Mouse (Mus musculus) liver, embryonic 11.5 days (tissue): Measurements from ENCODE around the gene Gapdh. TPM values are rescaled to one million over a fixed set of nuclear protein-coding genes. Genes with fewer than 3 reads are reported as not detected.

ENCODE experiments used
- ATAC-seq: fragments of 200-750 bp; cut with Nextera tagmentation; replicated peaks from 2 replicates; pipeline ENCODE4 v1.8.0; 2017; ENCODE audit warnings: moderate number of reproducible peaks, mild to moderate bottlenecking, moderate TSS enrichment, moderate library complexity; ENCODE audit not compliant: low FRiP score
- DNase-seq: peaks from one replicate; pipeline ENCODE4 v3.0.0-alpha.2; 2017; ENCODE audit warnings: low spot score
- H3K27ac ChIP-seq: fragments of 300-500 bp; sonication (generic); 2 replicates; pipeline ENCODE4 v1.5.1; 2014; ENCODE audit warnings: mild to moderate bottlenecking, low read depth, low read length, control low read depth
- H3K27me3 ChIP-seq: fragments of 300-500 bp; sonication (generic); replicated peaks from 2 replicates; pipeline ENCODE4 v1.6.1; 2014; ENCODE audit warnings: low read length, mixed read lengths; ENCODE audit not compliant: control insufficient read depth, insufficient read depth
- H3K36me3 ChIP-seq: fragments of 300-500 bp; sonication (generic); 2 replicates; pipeline ENCODE4 v1.6.1; 2014; ENCODE audit warnings: mild to moderate bottlenecking, low read length, moderate library complexity, mixed read lengths; ENCODE audit not compliant: control insufficient read depth, insufficient read depth
- H3K4me1 ChIP-seq: fragments of 300-500 bp; sonication (generic); replicated peaks from 2 replicates; pipeline ENCODE4 v1.6.1; 2014; ENCODE audit warnings: low read length, mixed read lengths; ENCODE audit not compliant: control insufficient read depth, insufficient read depth
- H3K4me2 ChIP-seq: fragments of 300-500 bp; sonication (generic); 2 replicates; pipeline ENCODE4 v1.6.1; 2014; ENCODE audit warnings: mild to moderate bottlenecking, control low read depth, moderate library complexity
- H3K4me3 ChIP-seq: fragments of 300-500 bp; sonication (generic); 2 replicates; pipeline ENCODE4 v1.5.1; 2014; ENCODE audit warnings: low read depth, low read length, control low read depth
- H3K9ac ChIP-seq: fragments of 300-500 bp; sonication (generic); 2 replicates; pipeline ENCODE4 v1.6.1; 2014; ENCODE audit warnings: low read depth, low read length, control low read depth
- H3K9me3 ChIP-seq: fragments of 300-500 bp; sonication (generic); 2 replicates; pipeline ENCODE4 v1.6.1; 2016; ENCODE audit warnings: low read length, inconsistent platforms, mixed read lengths; ENCODE audit not compliant: control insufficient read depth
- WGBS: fragments of 180-500 bp; shearing (Covaris S2); extraction: QIAGEN DNeasy Blood & Tissue Kit; methylation state at CpG from one replicate; pipeline ENCODE4 v1.1.7; 2014; 5-methylcytosine and 5-hydroxymethylcytosine counted together
- polyA plus RNA-seq: library from polyadenylated mRNA; unstranded; fragments of >200 nt; fragmentation: Nextera tagmentation; extraction: Ambion mirVana; gene quantifications from 2 replicates; pipeline ENCODE4 v1.2.1, GENCODE M21; 2014

Gapdh gene
- polyA plus RNA-seq, 1 experiment from 2014 or later, result 2,450 TPM

- DNase-seq, result no peak
- Histone ChIP-seq H3K9me3 (no peaks in the 10 kb centered on the region), H3K4me1 (peaks cover 52% of the 10 kb centered on the region), H3K36me3 (peaks cover 8% of the 10 kb centered on the region), H3K4me2 (no peak overlapping the region), H3K27ac (no peak overlapping the region), H3K4me3 (no peak overlapping the region), H3K27me3 (no peaks in the 10 kb centered on the region), H3K9ac (no peak overlapping the region)
- ATAC-seq, result no peak
- 87% methylated on average over 7 of the region's 7 CpGs for WGBS
Observed at GRCm38 (mm10) chr6:125149569-125149950, 16.7 kb downstream of the Gapdh start.

GRCm38 (mm10) chr6:125148926-125149568, 17.2 kb downstream of the Gapdh start:
- Histone ChIP-seq H3K27ac (peak overlapping the region; percentile 65), H3K36me3 (peaks cover 12% of the 10 kb centered on the region), H3K27me3 (no peaks in the 10 kb centered on the region), H3K4me1 (peaks cover 56% of the 10 kb centered on the region), H3K4me2 (peak overlapping the region; percentile 45), H3K4me3 (peak overlapping the region; percentile 11; the same call in 1 of the 2 replicates), H3K9me3 (no peaks in the 10 kb centered on the region), H3K9ac (0 out of 2 replicates have a peak overlapping the region, but pooled peaks have one; percentile 12)
- no peak for ATAC-seq
- DNase-seq, result no peak
- 67% methylated on average over 16 of the region's 16 CpGs for WGBS

GRCm38 (mm10) chr6:125148251-125148925, 17.9 kb downstream of the Gapdh start:
- H3K9ac ChIP-seq, result 0 out of 2 replicates have a peak overlapping the region, but pooled peaks have one; percentile 12
- DNase-seq (no peak), ATAC-seq (no peak)
- H3K4me1 ChIP-seq, result peaks cover 57% of the 10 kb centered on the region
- no peaks in the 10 kb centered on the region for H3K27me3 ChIP-seq
- WGBS, result 45% methylated on average over 18 of the region's 18 CpGs
- peak overlapping the region; percentile 45 for H3K4me2 ChIP-seq
- peaks cover 17% of the 10 kb centered on the region for H3K36me3 ChIP-seq
- H3K9me3 ChIP-seq, result no peaks in the 10 kb centered on the region
- H3K27ac ChIP-seq, result peak overlapping the region; percentile 65
- no peak overlapping the region for H3K4me3 ChIP-seq

- 69% methylated on average over 10 of the region's 10 CpGs for WGBS
- Histone ChIP-seq H3K4me2 (peak overlapping the region; percentile 98), H3K27ac (peak overlapping the region; percentile 2; the same call in 1 of the 2 replicates), H3K9ac (no peak overlapping the region), H3K36me3 (peaks cover 16% of the 10 kb centered on the region), H3K4me1 (peaks cover 48% of the 10 kb centered on the region), H3K4me3 (peak overlapping the region; percentile 78; the same call in 1 of the 2 replicates), H3K9me3 (no peaks in the 10 kb centered on the region), H3K27me3 (no peaks in the 10 kb centered on the region)
- DNase-seq (no peak), ATAC-seq (no peak)
Observed at GRCm38 (mm10) chr6:125147329-125147728, 18.9 kb downstream of the Gapdh start.

- H3K27ac ChIP-seq, result peak overlapping the region; percentile 2; the same call in 1 of the 2 replicates
- H3K9ac ChIP-seq, result 0 out of 2 replicates have a peak overlapping the region, but pooled peaks have one; percentile 28
- no peaks in the 10 kb centered on the region for H3K9me3 ChIP-seq
- DNase-seq, result no peak
- peak overlapping the region; percentile 78 for H3K4me3 ChIP-seq
- peaks cover 43% of the 10 kb centered on the region for H3K4me1 ChIP-seq
- no peaks in the 10 kb centered on the region for H3K27me3 ChIP-seq
- WGBS, result 62% methylated on average over 4 of the region's 4 CpGs
- no peak for ATAC-seq
- peaks cover 19% of the 10 kb centered on the region for H3K36me3 ChIP-seq
- peak overlapping the region; percentile 98 for H3K4me2 ChIP-seq
Observed at GRCm38 (mm10) chr6:125146797-125147196, 19.5 kb downstream of the Gapdh start.

DNA sequence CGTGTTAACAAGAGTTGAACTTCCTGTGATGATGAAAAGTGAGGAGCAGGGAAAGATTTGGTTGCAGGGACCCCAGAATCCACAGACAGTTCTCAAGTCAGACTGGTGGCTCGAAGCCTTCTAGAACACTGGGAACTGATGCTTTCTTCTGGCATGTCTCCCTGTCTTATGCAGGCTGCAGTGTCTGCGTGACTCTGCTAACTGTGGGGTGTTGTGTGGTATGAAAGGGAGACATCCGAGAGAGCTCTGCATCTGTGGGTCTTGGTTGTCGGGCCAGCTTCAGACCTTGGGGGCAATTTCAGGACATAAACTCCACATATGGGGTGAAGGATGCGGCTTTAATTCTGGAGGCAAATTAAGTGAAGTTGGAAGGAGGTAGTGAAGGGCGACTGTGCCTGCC, 20.1 kb downstream of the Gapdh start:
- Histone ChIP-seq H3K9ac (peak overlapping the region; percentile 78), H3K27ac (no peak overlapping the region; the same call in 1 of the 2 replicates), H3K9me3 (no peaks in the 10 kb centered on the region), H3K27me3 (no peaks in the 10 kb centered on the region), H3K36me3 (peaks cover 25% of the 10 kb centered on the region), H3K4me3 (peak overlapping the region; percentile 78), H3K4me1 (peaks cover 43% of the 10 kb centered on the region), H3K4me2 (peak overlapping the region; percentile 98)
- ATAC-seq (no peak), DNase-seq (no peak)
- WGBS, result 65% methylated on average over 7 of the region's 7 CpGs

GRCm38 (mm10) chr6:125145479-125145951, 20.8 kb downstream of the Gapdh start:
- Histone ChIP-seq H3K4me1 (peaks cover 43% of the 10 kb centered on the region), H3K9ac (peak overlapping the region; percentile 78), H3K4me2 (peak overlapping the region; percentile 98), H3K36me3 (peaks cover 30% of the 10 kb centered on the region), H3K27ac (peak overlapping the region; percentile 73), H3K9me3 (no peaks in the 10 kb centered on the region), H3K4me3 (peak overlapping the region; percentile 78), H3K27me3 (no peaks in the 10 kb centered on the region)
- DNase-seq, result no peak
- peak; percentile 61 for ATAC-seq
- WGBS, result 2% methylated on average over 35 of the region's 35 CpGs

GRCm38 (mm10) chr6:125145001-125145400, 21.3 kb downstream of the Gapdh start, which contains the start of gene Iffo1:
Gene Iffo1, plus strand, starts transcription at chr6:125145241.
- no peaks in the 10 kb centered on the region for H3K27me3 ChIP-seq
- H3K4me2 ChIP-seq, result peak within 1 kb of the TSS; percentile 98
- H3K9me3 ChIP-seq, result no peaks in the 10 kb centered on the region
- DNase-seq (peak; percentile 84), ATAC-seq (peak; percentile 92)
- peak within 1 kb of the TSS; percentile 78 for H3K9ac ChIP-seq
- peaks cover 43% of the 10 kb centered on the region for H3K4me1 ChIP-seq
- WGBS, result under 1% methylated on average over 16 of the region's 16 CpGs
- peak within 1 kb of the TSS; percentile 73 for H3K27ac ChIP-seq
- H3K36me3 ChIP-seq, result peaks cover 35% of the 10 kb centered on the region
- peak within 1 kb of the TSS; percentile 78 for H3K4me3 ChIP-seq
